ENCODE assay signal across 9 mouse cellular contexts in genomic region chr17:31034165-31034564, GRCm38 (mm10). TPM values are rescaled to one million over a fixed set of nuclear protein-coding genes. Genes with fewer than 3 reads are reported as not detected.
A peak's percentile ranks its signal among the peaks of the same experiment; 100 is the strongest.
DNase-seq lines count a peak whose midpoint lies in the region; ATAC-seq lines count a peak whose summit lies in the region.
"Had no signal": no experiment of that assay in that cellular context is flagged by ENCODE, and none has a peak within 500 bp of the region (broad histone marks: within the 10 kb centered on the region; RNA-seq: fewer than 3 reads in every experiment).

No protein-coding gene starts in this region.

- no peak overlapping the region for H3K4me2 ChIP-seq in forebrain, embryonic 14.5 days (ENCODE audit: low read length)

- ATAC-seq in megakaryocyte, adult 5-6 weeks (ENCODE audit: poor library complexity, severe bottlenecking) = no peak
- ATAC-seq in forebrain, embryonic 14.5 days = peak; percentile 42; the same call in 1 of the 2 replicates
- ATAC-seq in granulocyte monocyte progenitor cell, adult 5-6 weeks (replicated peaks; ENCODE audit: poor library complexity, severe bottlenecking) = no peak

- H3K9ac ChIP-seq in forebrain, embryonic 14.5 days (ENCODE audit: low read length) = no peak overlapping the region

- H3K9me3 ChIP-seq in megakaryocyte, embryonic 14.5 days = peaks cover 21% of the 10 kb centered on the region
- no peaks in the 10 kb centered on the region for H3K9me3 ChIP-seq in forebrain, embryonic 14.5 days (replicated peaks; ENCODE audit: control insufficient read depth, low read length)

- H3K4me3 ChIP-seq in megakaryocyte, embryonic 14.5 days (replicated peaks) = peak overlapping the region; percentile 86
- H3K4me3 ChIP-seq in forebrain, embryonic 14.5 days (ENCODE audit: low read depth, low read length) = no peak overlapping the region

- WGBS in forebrain, embryonic 14.5 days = 49% methylated on average over 5 of the region's 5 CpGs

- DNase-seq in forebrain, embryonic 14.5 days (ENCODE audit: low spot score) = peak; percentile 69
- DNase-seq in liver = peak; percentile 80
- DNase-seq in thymus, postnatal 0 days (ENCODE audit: low spot score) = peak; percentile 70
- DNase-seq in layer of hippocampus, postnatal 14 days (ENCODE audit: low spot score in 2 of 2) = no peak
- DNase-seq in urinary bladder, postnatal 4 days (ENCODE audit: low spot score in 2 of 2) = no peak
- DNase-seq: cerebellum, adult 9-11 months had no signal

- peaks cover 19% of the 10 kb centered on the region for H3K36me3 ChIP-seq in megakaryocyte, embryonic 14.5 days (replicated peaks; ENCODE audit: low read length)
- H3K36me3 ChIP-seq in forebrain, embryonic 14.5 days (ENCODE audit: control insufficient read depth, insufficient read depth, low read length) = no peaks in the 10 kb centered on the region

- peaks cover 59% of the 10 kb centered on the region for H3K4me1 ChIP-seq in megakaryocyte, embryonic 14.5 days
- peaks cover 3% of the 10 kb centered on the region; the same call in 1 of the 2 replicates for H3K4me1 ChIP-seq in forebrain, embryonic 14.5 days (ENCODE audit: control insufficient read depth, insufficient read depth, low read length)

- peak overlapping the region; percentile 27; the same call in 1 of the 2 replicates for H3K27ac ChIP-seq in forebrain, embryonic 14.5 days (ENCODE audit: low read depth, low read length)

- H3K27me3 ChIP-seq in megakaryocyte, embryonic 14.5 days (replicated peaks) = peaks cover 2% of the 10 kb centered on the region
- no peaks in the 10 kb centered on the region for H3K27me3 ChIP-seq in forebrain, embryonic 14.5 days (replicated peaks; ENCODE audit: control insufficient read depth, insufficient read depth, low read length)

RNA-seq across cellular contexts. Expression of gene Abcg1, which starts 23.3 kb away (rescaled TPM):
- polyA plus RNA-seq in megakaryocyte, embryonic 14.5 days (2012; ENCODE audit: insufficient read depth, low replicate concordance) = 5.5 and 7.8 TPM in 2 replicates
- 13.2 and 20.1 TPM in 2 replicates for total RNA-seq in megakaryocyte, adult 5-6 weeks (2015)
- 19.2 and 23.7 TPM in 2 replicates for total RNA-seq in megakaryocyte, adult 5-6 weeks (2017)
- 16.8 and 19.7 TPM in 2 replicates for polyA plus RNA-seq in forebrain, embryonic 14.5 days (2014; fragmentation: Nextera tagmentation; extraction: Ambion mirVana)
- polyA plus RNA-seq in thymus, postnatal 0 days (2015; fragmentation: Nextera tagmentation; extraction: Ambion mirVana) = 36.7 and 49.0 TPM in 2 replicates
- total RNA-seq in layer of hippocampus, postnatal 14 days (2021) = 10 to 100 TPM; 37.4 to 40.6 TPM
- total RNA-seq in granulocyte monocyte progenitor cell, adult 5-6 weeks (2014; fragmentation: Nextera tagmentation) = 8.7 and 15.9 TPM in 2 replicates
- 7.6 and 9.0 TPM in 2 replicates for total RNA-seq in granulocyte monocyte progenitor cell, adult 5-6 weeks (2017)

Comparison
In these comparisons a context has a peak if more than half of its experiments do, and no peak if none do; other contexts are left out.
1. DNase-seq: peak in forebrain, embryonic 14.5 days (single experiment), liver (single experiment) and thymus, postnatal 0 days (single experiment); none in layer of hippocampus, postnatal 14 days (0 of 2) and urinary bladder, postnatal 4 days (0 of 2).